Mouse (Mus musculus): ENCODE results near the gene Abhd11. TPM values are rescaled to one million over a fixed set of nuclear protein-coding genes. Genes with fewer than 3 reads are reported as not detected.
A peak's percentile ranks its signal among the peaks of the same experiment; 100 is the strongest.

The Abhd11 gene
- total and polyA plus RNA-seq, 2 experiments from 2014 or later, result 60.7 to 81.7 TPM

DNA sequence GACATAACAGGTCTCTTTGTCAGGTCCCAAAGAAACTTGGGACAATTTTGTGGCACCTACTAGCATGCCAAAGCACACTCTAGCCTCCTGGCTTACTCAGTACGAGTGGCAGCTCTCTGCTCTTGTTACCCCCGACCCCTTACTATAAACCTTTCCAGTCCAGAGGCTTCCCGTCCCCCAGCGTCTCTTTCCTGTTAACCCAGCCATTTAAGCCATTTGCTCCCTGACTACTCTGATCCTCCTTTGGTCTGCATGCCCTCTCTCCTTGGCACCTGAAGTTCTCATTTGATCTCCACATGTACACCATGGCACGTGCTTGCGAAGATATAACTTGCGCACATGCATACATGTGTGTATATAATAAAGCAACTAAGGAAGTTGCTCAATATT lies 1.4 kb downstream of the Abhd11 start:
- Histone ChIP-seq H3K27ac (peak overlapping the region; percentile 98; the same call in 1 of the 2 replicates), H3K27me3 (ENCODE audit: insufficient read depth, low read length) (no peaks in the 10 kb centered on the region), H3K36me3 (ENCODE audit: insufficient read depth, low read length) (no peaks in the 10 kb centered on the region), H3K9ac (replicated peaks; ENCODE audit: low read length) (peak overlapping the region; percentile 68), H3K9me3 (ENCODE audit: low read length) (no peaks in the 10 kb centered on the region), H3K4me2 (ENCODE audit: low read depth, low read length) (peak overlapping the region; percentile 84), H3K4me3 (ENCODE audit: low read length) (peak overlapping the region; percentile 53), H3K4me1 (ENCODE audit: insufficient read depth, low read length) (peaks cover 4% of the 10 kb centered on the region)
- no peak for DNase-seq (ENCODE audit: low spot score)
- TF ChIP-seq CTCF (IDR thresholded peaks at IDR 0.05; ENCODE audit: low read depth), result no peak
- WGBS, result 58% methylated on average over 7 of the region's 7 CpGs
- no peak for ATAC-seq

DNA sequence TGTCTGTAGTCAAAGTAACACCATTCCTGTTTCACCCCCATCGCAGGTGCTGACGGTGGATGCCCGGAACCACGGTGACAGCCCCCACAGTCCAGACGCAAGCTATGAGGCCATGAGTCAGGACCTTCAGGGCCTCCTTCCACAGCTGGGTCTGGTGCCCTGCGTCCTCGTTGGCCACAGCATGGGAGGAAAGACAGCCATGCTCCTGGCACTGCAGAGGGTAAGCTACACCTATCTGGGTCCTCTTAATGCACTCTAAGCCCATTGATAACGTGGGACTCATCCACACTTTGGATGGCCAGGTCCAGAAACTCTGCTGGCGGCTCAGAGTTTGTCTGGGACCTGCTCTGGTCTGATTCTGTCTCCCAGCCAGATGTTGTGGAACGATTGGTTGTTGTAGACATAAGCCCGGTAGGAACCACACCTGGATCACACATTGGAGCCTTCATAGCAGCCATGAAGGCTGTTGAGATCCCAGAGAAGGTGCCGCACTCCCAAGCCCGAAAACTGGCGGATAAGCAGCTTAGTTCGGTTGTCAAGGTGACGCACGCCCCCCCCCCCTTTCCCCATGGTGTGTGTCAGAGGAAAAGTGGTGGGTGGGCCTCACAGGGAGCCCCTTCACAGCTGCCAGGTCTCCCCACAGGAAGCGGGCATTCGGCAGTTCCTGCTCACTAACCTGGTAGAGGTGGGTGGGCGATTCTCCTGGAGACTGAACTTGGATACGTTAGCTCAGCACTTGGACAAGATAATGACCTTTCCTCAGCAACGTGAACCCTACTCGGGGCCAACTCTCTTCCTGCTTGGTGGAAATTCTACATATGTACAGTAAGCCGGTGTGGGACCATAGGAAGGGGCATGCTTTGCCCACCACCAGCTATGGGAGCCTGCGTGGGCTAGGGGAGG lies 2.1 kb downstream of the Abhd11 start:
- DNase-seq (ENCODE audit: low spot score), result no peak
- Histone ChIP-seq H3K36me3 (ENCODE audit: insufficient read depth, low read length) (no peaks in the 10 kb centered on the region), H3K4me1 (ENCODE audit: insufficient read depth, low read length) (peaks cover 4% of the 10 kb centered on the region), H3K4me3 (ENCODE audit: low read length) (no peak overlapping the region), H3K4me2 (ENCODE audit: low read depth, low read length) (no peak overlapping the region), H3K9me3 (ENCODE audit: low read length) (no peaks in the 10 kb centered on the region), H3K9ac (replicated peaks; ENCODE audit: low read length) (no peak overlapping the region), H3K27ac (no peak overlapping the region), H3K27me3 (ENCODE audit: insufficient read depth, low read length) (no peaks in the 10 kb centered on the region)
- ATAC-seq, result no peak
- no peak for TF ChIP-seq CTCF (IDR thresholded peaks at IDR 0.05; ENCODE audit: low read depth)
- WGBS, result 85% methylated on average over 25 of the region's 25 CpGs

DNA sequence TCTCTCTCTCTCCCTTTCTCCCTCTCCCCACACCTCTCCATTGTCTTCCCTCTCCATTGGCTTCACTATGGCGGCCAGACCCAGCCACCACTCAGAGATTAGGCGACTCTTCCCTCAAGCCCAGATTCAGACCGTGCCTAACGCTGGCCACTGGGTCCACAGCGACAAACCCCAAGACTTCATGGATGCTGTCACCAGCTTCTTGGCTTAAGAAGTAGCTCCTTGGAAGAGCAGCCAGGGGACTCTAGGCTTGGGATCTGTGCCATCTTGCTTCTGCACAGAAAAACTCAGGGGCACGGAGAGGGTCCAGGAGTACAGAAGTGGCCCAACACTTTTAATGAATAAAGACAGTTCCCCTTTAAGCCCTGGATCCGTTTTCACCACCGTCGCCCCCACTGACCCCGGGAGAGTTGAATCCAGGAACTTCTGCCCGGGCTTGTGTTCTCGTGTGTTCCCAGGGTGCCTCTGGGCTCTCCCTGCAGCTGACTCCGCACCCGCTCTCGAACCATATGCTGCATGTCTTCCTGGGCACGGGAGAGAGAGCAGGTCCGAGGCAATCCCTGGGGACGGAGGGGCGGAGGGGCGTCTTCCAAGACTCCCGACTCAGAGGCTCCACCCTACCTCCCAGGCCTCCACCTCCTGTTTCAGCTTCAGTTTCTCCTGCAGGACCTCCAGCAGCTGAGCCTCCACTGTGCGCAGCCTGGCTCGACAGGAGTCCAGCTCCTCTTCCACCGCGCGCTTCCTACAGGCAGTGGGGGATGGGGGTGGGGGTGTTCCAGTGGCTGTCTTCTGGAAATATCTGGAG lies 3.1 kb downstream of the Abhd11 start:
- H3K9ac ChIP-seq (replicated peaks; ENCODE audit: low read length), result no peak overlapping the region
- 0 out of 2 replicates have a peak overlapping the region, but pooled peaks have one; percentile 15 for H3K27ac ChIP-seq
- H3K9me3 ChIP-seq (ENCODE audit: low read length), result no peaks in the 10 kb centered on the region
- TF ChIP-seq CTCF (IDR thresholded peaks at IDR 0.05; ENCODE audit: low read depth), result no peak
- DNase-seq (ENCODE audit: low spot score) (peak; percentile 33), ATAC-seq (no peak)
- WGBS, result 24% methylated on average over 26 of the region's 26 CpGs
- peak overlapping the region; percentile 41 for H3K4me2 ChIP-seq (ENCODE audit: low read depth, low read length)
- no peaks in the 10 kb centered on the region for H3K27me3 ChIP-seq (ENCODE audit: insufficient read depth, low read length)
- H3K4me3 ChIP-seq (ENCODE audit: low read length), result peak overlapping the region; percentile 8
- peaks cover 4% of the 10 kb centered on the region for H3K4me1 ChIP-seq (ENCODE audit: insufficient read depth, low read length)
- H3K36me3 ChIP-seq (ENCODE audit: insufficient read depth, low read length), result no peaks in the 10 kb centered on the region

DNA sequence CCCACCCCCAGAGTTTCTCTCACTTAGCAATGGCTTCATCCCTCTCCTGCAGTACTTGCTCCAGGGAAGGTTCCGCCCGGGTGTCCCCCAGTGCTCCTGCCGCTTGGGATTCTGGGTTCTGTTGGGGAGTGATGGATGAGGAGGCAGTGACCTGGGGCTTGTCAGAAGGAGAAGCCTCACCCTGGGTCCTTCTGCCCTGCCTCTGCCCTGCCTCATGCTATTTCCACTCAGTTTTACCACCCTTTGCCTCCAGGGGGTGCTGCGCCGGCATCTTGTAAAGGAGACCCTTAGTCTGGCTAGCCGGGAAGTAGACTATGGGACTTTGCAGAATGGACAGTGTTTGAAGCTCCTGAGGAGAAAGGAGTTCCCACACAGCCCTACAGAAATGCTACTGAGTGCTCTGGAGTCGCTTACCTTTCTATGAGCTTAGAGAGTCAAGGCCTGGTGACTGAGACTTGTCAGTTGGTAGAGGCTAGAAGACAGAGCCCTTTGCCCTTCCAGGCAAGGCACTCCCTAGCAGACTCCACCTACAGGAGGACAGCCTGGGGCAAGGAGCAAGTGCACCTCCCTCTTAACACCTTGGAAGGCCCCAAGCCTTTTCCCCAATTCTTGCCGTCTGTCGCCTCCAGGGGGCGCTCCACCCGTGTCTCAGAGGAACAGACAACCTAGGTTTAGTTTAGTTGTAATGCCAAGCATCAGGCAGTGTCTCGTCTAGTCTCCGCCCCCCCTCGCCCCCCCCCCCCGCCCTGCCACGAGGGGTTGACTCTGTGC lies 3.9 kb downstream of the Abhd11 start:
- no peaks in the 10 kb centered on the region for H3K27me3 ChIP-seq (ENCODE audit: insufficient read depth, low read length)
- ATAC-seq (no peak), DNase-seq (ENCODE audit: low spot score) (peak; percentile 81)
- H3K4me3 ChIP-seq (ENCODE audit: low read length), result peak overlapping the region; percentile 8; the same call in 1 of the 2 replicates
- peak overlapping the region; percentile 15; the same call in 1 of the 2 replicates for H3K27ac ChIP-seq
- peak; percentile 67 for TF ChIP-seq CTCF (IDR thresholded peaks at IDR 0.05; ENCODE audit: low read depth)
- H3K4me2 ChIP-seq (ENCODE audit: low read depth, low read length), result peak overlapping the region; percentile 41
- no peak overlapping the region for H3K9ac ChIP-seq (replicated peaks; ENCODE audit: low read length)
- WGBS, result 4% methylated on average over 15 of the region's 16 CpGs
- H3K4me1 ChIP-seq (ENCODE audit: insufficient read depth, low read length), result peaks cover 4% of the 10 kb centered on the region
- no peaks in the 10 kb centered on the region for H3K9me3 ChIP-seq (ENCODE audit: low read length)
- H3K36me3 ChIP-seq (ENCODE audit: insufficient read depth, low read length), result no peaks in the 10 kb centered on the region

DNA sequence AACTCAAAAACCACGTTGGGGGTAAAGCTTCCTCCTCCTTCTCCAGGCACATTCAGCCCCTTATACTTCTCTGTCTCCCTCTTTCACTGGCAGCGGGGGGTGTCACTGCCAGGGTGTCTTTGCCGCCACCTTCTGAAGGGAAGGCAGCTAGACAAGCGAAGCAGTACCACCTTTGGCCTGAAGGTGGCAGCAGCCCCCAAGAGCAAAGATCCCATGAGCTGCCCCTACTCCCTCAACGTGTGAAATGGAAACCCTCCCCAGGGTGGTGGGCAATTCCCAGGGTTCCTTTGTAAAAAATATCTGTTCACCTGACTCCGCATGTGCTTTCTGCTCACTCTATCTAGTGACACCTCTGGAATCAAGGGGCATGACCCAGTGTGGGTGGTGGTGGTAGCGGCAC lies 6.5 kb downstream of the Abhd11 start:
- Histone ChIP-seq H3K27me3 (ENCODE audit: insufficient read depth, low read length) (no peaks in the 10 kb centered on the region), H3K9me3 (ENCODE audit: low read length) (no peaks in the 10 kb centered on the region), H3K4me2 (ENCODE audit: low read depth, low read length) (no peak overlapping the region), H3K9ac (replicated peaks; ENCODE audit: low read length) (no peak overlapping the region), H3K4me3 (ENCODE audit: low read length) (no peak overlapping the region), H3K27ac (no peak overlapping the region), H3K4me1 (ENCODE audit: insufficient read depth, low read length) (peaks cover 4% of the 10 kb centered on the region), H3K36me3 (ENCODE audit: insufficient read depth, low read length) (no peaks in the 10 kb centered on the region)
- peak; percentile 88 for DNase-seq (ENCODE audit: low spot score)
- 14% methylated on average over 7 of the region's 7 CpGs for WGBS
- ATAC-seq, result peak; percentile 18
- TF ChIP-seq CTCF (IDR thresholded peaks at IDR 0.05; ENCODE audit: low read depth), result peak; percentile 99

DNA sequence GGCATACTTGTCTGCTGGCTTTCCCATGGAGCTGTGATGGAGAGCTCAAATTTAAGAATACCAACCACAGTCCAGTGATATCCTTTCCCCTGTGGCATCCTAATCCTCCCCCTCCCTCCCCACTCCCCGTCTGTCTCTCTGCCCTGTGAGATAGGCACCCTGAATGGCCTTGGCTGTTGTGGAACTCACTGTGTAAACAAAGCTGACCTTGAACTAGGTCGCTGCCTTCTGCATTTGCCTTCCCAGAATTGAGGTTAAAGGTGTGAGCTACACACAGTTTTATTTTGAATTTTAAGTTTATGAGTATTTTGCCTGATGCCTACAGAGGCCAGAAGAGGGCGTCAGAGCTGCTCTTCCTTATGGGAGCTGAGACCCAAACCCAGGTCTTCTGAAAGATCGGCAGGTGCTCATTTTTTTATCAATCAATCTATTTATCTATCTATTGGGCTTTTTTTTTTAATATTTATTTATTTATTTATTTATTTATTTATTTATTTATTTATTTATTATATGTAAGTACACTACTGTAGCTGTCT lies 7.3 kb downstream of the Abhd11 start:
- Histone ChIP-seq H3K27me3 (ENCODE audit: insufficient read depth, low read length) (no peaks in the 10 kb centered on the region), H3K9ac (replicated peaks; ENCODE audit: low read length) (no peak overlapping the region), H3K9me3 (ENCODE audit: low read length) (no peaks in the 10 kb centered on the region), H3K4me3 (ENCODE audit: low read length) (no peak overlapping the region), H3K4me2 (ENCODE audit: low read depth, low read length) (no peak overlapping the region), H3K36me3 (ENCODE audit: insufficient read depth, low read length) (no peaks in the 10 kb centered on the region), H3K4me1 (ENCODE audit: insufficient read depth, low read length) (peaks cover 1% of the 10 kb centered on the region), H3K27ac (no peak overlapping the region)
- DNase-seq (ENCODE audit: low spot score), result no peak
- WGBS, result 64% methylated on average over 4 of the region's 4 CpGs
- no peak for ATAC-seq
- peak; percentile 22; the same call in 1 of the 2 replicates for TF ChIP-seq CTCF (IDR thresholded peaks at IDR 0.05; ENCODE audit: low read depth)
